Mouse (Mus musculus): ENCODE data around the gene Trit1. TPM values are rescaled to one million over a fixed set of nuclear protein-coding genes. Genes with fewer than 3 reads are reported as not detected.

The Trit1 gene
- polyA plus RNA-seq, 1 experiment from 2014 or later = 21.6 TPM

GRCm38 (mm10) chr4:123068646-123069045 is 52.2 kb downstream of the Trit1 start:
- Histone ChIP-seq H3K27me3 (replicated peaks; ENCODE audit: low read depth, poor library complexity, severe bottlenecking) (peaks cover 7% of the 10 kb centered on the region; the same call in 1 of the 2 replicates), H3K4me3 (no peak overlapping the region), H3K27ac (replicated peaks) (no peak overlapping the region), H3K36me3 (replicated peaks) (no peaks in the 10 kb centered on the region), H3K4me1 (peaks cover 6% of the 10 kb centered on the region), H3K9me3 (no peaks in the 10 kb centered on the region)
- no peak for DNase-seq (ENCODE audit: low spot score)
- 85% methylated on average over 6 of the region's 6 CpGs for WGBS

DNA sequence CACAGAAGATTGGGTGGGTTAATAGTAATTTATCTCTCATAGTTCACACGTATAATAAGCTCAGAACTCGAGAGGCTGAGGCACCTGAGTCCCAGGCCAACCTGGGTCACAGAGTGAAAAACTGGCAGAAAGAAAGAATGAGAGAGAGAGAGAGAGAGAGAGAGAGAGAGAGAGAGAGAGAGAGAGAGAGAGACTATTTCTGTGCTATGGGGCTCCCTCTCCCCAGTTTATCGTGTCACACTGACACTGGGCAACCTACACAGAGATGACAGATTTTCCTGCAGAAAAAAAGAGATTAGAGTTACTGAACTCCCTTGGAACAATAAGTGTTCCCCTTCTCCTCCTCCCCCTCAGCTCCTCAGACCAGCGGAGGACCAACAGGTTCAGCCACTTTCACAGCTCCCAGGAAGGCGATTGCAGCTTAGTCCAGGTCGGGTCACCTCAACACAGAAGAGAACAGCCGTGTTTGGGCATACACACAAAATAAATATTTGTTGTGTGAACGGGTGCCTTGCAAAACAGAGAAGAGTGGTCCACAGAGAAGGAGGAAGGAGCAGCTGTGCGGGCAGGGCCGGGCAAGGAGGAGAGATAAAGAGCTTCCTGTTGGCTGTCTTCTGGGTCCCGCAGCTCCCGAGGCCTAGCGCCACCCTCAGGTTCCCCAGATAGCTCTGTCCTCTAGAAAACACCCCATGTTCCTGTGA is 55.0 kb downstream of the Trit1 start:
- Histone ChIP-seq H3K36me3 (replicated peaks) (no peaks in the 10 kb centered on the region), H3K27ac (replicated peaks) (peak overlapping the region; percentile 40), H3K9me3 (no peaks in the 10 kb centered on the region), H3K4me3 (peak overlapping the region; percentile 36), H3K27me3 (replicated peaks; ENCODE audit: low read depth, poor library complexity, severe bottlenecking) (peaks cover 7% of the 10 kb centered on the region; the same call in 1 of the 2 replicates), H3K4me1 (peaks cover 6% of the 10 kb centered on the region)
- DNase-seq (ENCODE audit: low spot score) = peak; percentile 56
- 9% methylated on average over 13 of the region's 13 CpGs for WGBS

GRCm38 (mm10) chr4:123076928-123077327 is 60.5 kb downstream of the Trit1 start:
- Histone ChIP-seq H3K4me3 (no peak overlapping the region), H3K27ac (replicated peaks) (no peak overlapping the region), H3K27me3 (replicated peaks; ENCODE audit: low read depth, poor library complexity, severe bottlenecking) (no peaks in the 10 kb centered on the region), H3K9me3 (no peaks in the 10 kb centered on the region), H3K36me3 (replicated peaks) (no peaks in the 10 kb centered on the region), H3K4me1 (peaks cover 6% of the 10 kb centered on the region)
- WGBS = 67% methylated on average over 8 of the region's 8 CpGs
- no peak for DNase-seq (ENCODE audit: low spot score)

- Histone ChIP-seq H3K9me3 (no peaks in the 10 kb centered on the region), H3K36me3 (replicated peaks) (no peaks in the 10 kb centered on the region), H3K27ac (replicated peaks) (no peak overlapping the region), H3K27me3 (replicated peaks; ENCODE audit: low read depth, poor library complexity, severe bottlenecking) (no peaks in the 10 kb centered on the region), H3K4me3 (no peak overlapping the region), H3K4me1 (peaks cover 10% of the 10 kb centered on the region; the same call in 1 of the 2 replicates)
- no peak for DNase-seq (ENCODE audit: low spot score)
- WGBS = 82% methylated on average over 4 of the region's 4 CpGs
Measured at GRCm38 (mm10) chr4:123078231-123078630, 61.8 kb downstream of the Trit1 start.

DNA sequence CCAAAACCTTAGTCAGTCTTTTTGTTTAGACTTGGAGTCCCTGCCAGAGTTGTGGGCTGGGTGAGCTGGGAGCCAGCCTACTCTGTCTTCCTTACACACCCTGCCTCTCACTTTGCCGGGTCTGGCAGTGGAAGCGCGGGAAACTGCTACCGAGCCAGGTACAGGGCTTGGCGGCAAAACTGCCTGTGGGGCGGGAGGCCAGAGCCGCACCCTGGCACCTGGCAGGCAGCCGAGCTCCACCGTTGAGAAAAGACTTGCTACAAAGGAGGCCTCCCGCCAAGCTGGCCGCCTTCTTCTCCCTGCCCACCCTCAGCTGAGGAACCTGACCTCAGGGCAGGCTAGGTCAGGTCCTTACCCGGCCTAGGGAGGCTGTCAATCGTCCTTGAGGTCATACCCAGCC is 64.4 kb downstream of the Trit1 start:
- no peak overlapping the region for H3K27ac ChIP-seq (replicated peaks)
- no peaks in the 10 kb centered on the region for H3K9me3 ChIP-seq
- H3K4me1 ChIP-seq = peaks cover 10% of the 10 kb centered on the region; the same call in 1 of the 2 replicates
- DNase-seq (ENCODE audit: low spot score) = no peak
- no peaks in the 10 kb centered on the region for H3K36me3 ChIP-seq (replicated peaks)
- 44% methylated on average over 13 of the region's 13 CpGs for WGBS
- H3K4me3 ChIP-seq = no peak overlapping the region
- H3K27me3 ChIP-seq (replicated peaks; ENCODE audit: low read depth, poor library complexity, severe bottlenecking) = no peaks in the 10 kb centered on the region

GRCm38 (mm10) chr4:123082283-123083163 is 66.1 kb downstream of the Trit1 start:
- Histone ChIP-seq H3K9me3 (no peaks in the 10 kb centered on the region), H3K4me3 (no peak overlapping the region), H3K27me3 (replicated peaks; ENCODE audit: low read depth, poor library complexity, severe bottlenecking) (no peaks in the 10 kb centered on the region), H3K4me1 (peaks cover 10% of the 10 kb centered on the region; the same call in 1 of the 2 replicates), H3K36me3 (replicated peaks) (no peaks in the 10 kb centered on the region), H3K27ac (replicated peaks) (0 out of 2 replicates have a peak overlapping the region, but pooled peaks have one; percentile 24)
- 69% methylated on average over 20 of the region's 20 CpGs for WGBS
- DNase-seq (ENCODE audit: low spot score) = peak; percentile 71

- 72% methylated on average over 13 of the region's 13 CpGs for WGBS
- Histone ChIP-seq H3K4me3 (no peak overlapping the region), H3K36me3 (replicated peaks) (no peaks in the 10 kb centered on the region), H3K9me3 (no peaks in the 10 kb centered on the region), H3K27me3 (replicated peaks; ENCODE audit: low read depth, poor library complexity, severe bottlenecking) (no peaks in the 10 kb centered on the region), H3K4me1 (peaks cover 10% of the 10 kb centered on the region; the same call in 1 of the 2 replicates), H3K27ac (replicated peaks) (no peak overlapping the region)
- DNase-seq (ENCODE audit: low spot score) = no peak
Measured at GRCm38 (mm10) chr4:123083323-123083902, 67.0 kb downstream of the Trit1 start.

- Histone ChIP-seq H3K27ac (replicated peaks) (no peak overlapping the region), H3K9me3 (no peaks in the 10 kb centered on the region), H3K36me3 (replicated peaks) (no peaks in the 10 kb centered on the region), H3K4me1 (peaks cover 10% of the 10 kb centered on the region; the same call in 1 of the 2 replicates), H3K4me3 (no peak overlapping the region), H3K27me3 (replicated peaks; ENCODE audit: low read depth, poor library complexity, severe bottlenecking) (no peaks in the 10 kb centered on the region)
- no peak for DNase-seq (ENCODE audit: low spot score)
- 82% methylated on average over 2 of the region's 2 CpGs for WGBS
Measured at GRCm38 (mm10) chr4:123085290-123085689, 68.9 kb downstream of the Trit1 start.

- no peaks in the 10 kb centered on the region for H3K27me3 ChIP-seq (replicated peaks; ENCODE audit: low read depth, poor library complexity, severe bottlenecking)
- 93% methylated on average over 4 of the region's 4 CpGs for WGBS
- H3K27ac ChIP-seq (replicated peaks) = no peak overlapping the region
- peaks cover 10% of the 10 kb centered on the region; the same call in 1 of the 2 replicates for H3K4me1 ChIP-seq
- H3K36me3 ChIP-seq (replicated peaks) = no peaks in the 10 kb centered on the region
- no peak overlapping the region for H3K4me3 ChIP-seq
- H3K9me3 ChIP-seq = no peaks in the 10 kb centered on the region
- DNase-seq (ENCODE audit: low spot score) = no peak
Measured at GRCm38 (mm10) chr4:123086381-123086780, 70.0 kb downstream of the Trit1 start.

- 73% methylated on average over 5 of the region's 5 CpGs for WGBS
- Histone ChIP-seq H3K27me3 (replicated peaks; ENCODE audit: low read depth, poor library complexity, severe bottlenecking) (no peaks in the 10 kb centered on the region), H3K4me3 (no peak overlapping the region), H3K9me3 (no peaks in the 10 kb centered on the region), H3K4me1 (peaks cover 13% of the 10 kb centered on the region), H3K27ac (replicated peaks) (no peak overlapping the region), H3K36me3 (replicated peaks) (no peaks in the 10 kb centered on the region)
- no peak for DNase-seq (ENCODE audit: low spot score)
Measured at GRCm38 (mm10) chr4:123092621-123093020, 76.2 kb downstream of the Trit1 start.

- Histone ChIP-seq H3K27ac (replicated peaks) (no peak overlapping the region), H3K27me3 (replicated peaks; ENCODE audit: low read depth, poor library complexity, severe bottlenecking) (no peaks in the 10 kb centered on the region)
Measured at GRCm38 (mm10) chr4:123093064-123093776, 76.8 kb downstream of the Trit1 start.

GRCm38 (mm10) chr4:123093869-123094268 is 77.5 kb downstream of the Trit1 start:
- Histone ChIP-seq H3K36me3 (replicated peaks) (no peaks in the 10 kb centered on the region), H3K4me1 (peaks cover 13% of the 10 kb centered on the region), H3K27ac (replicated peaks) (no peak overlapping the region), H3K4me3 (no peak overlapping the region), H3K9me3 (no peaks in the 10 kb centered on the region), H3K27me3 (replicated peaks; ENCODE audit: low read depth, poor library complexity, severe bottlenecking) (no peaks in the 10 kb centered on the region)
- WGBS = 58% methylated on average over 9 of the region's 9 CpGs
- DNase-seq (ENCODE audit: low spot score) = peak; percentile 34

More at GRCm38 (mm10) chr4:123093064-123093776, 76.8 kb downstream of the Trit1 start:
- Histone ChIP-seq H3K4me1 (peaks cover 13% of the 10 kb centered on the region), H3K4me3 (no peak overlapping the region), H3K9me3 (no peaks in the 10 kb centered on the region), H3K36me3 (replicated peaks) (no peaks in the 10 kb centered on the region)
- peak; percentile 40 for DNase-seq (ENCODE audit: low spot score)
- WGBS = 58% methylated on average over 17 of the region's 17 CpGs

Data from embryonic facial prominence, embryonic 10.5 days (tissue).